Mouse (Mus musculus) liver, embryonic 14.5 days (tissue): Measurements from ENCODE around the gene Il17rd. TPM values are rescaled to one million over a fixed set of nuclear protein-coding genes. Genes with fewer than 3 reads are reported as not detected.

Experiments used
- ATAC-seq: fragments of 200-750 bp; cut with Nextera tagmentation; 2 replicates; pipeline ENCODE4 v1.8.0; 2017; ENCODE audit warnings: moderate number of reproducible peaks, mild to moderate bottlenecking, moderate library complexity; ENCODE audit not compliant: insufficient read depth
- DNase-seq, 3 experiments: peaks; one replicate each; pipeline ENCODE4 v3.0.0-alpha.2; 2012 to 2013; ENCODE audit warnings: low read depth in 3 of 3, low spot score in 3 of 3
- H3K27ac ChIP-seq: fragments of 300-500 bp; sonication (generic); 2 replicates; pipeline ENCODE4 v1.5.1; 2014; ENCODE audit warnings: moderate library complexity, mild to moderate bottlenecking, control low read depth, inconsistent platforms
- H3K27me3 ChIP-seq: fragments of 300-500 bp; sonication (generic); 2 replicates; pipeline ENCODE4 v1.6.1; 2014; ENCODE audit warnings: mild to moderate bottlenecking, low read length, moderate library complexity; ENCODE audit not compliant: control insufficient read depth, insufficient read depth
- H3K36me3 ChIP-seq: fragments of 300-500 bp; sonication (generic); replicated peaks from 2 replicates; pipeline ENCODE4 v1.6.1; 2014; ENCODE audit warnings: low read depth; ENCODE audit not compliant: control insufficient read depth, insufficient read depth
- H3K4me1 ChIP-seq, 2 experiments: fragments of 200-500 bp in 1 of 2; fragments of 300-500 bp in 1 of 2; sonication (generic) in 1 of 2; replicated peaks; 2 replicates each; pipeline ENCODE4 v1.6.1; 2012 to 2014; ENCODE audit warnings: antibody characterized with exemption in 1 of 2, inconsistent platforms in 1 of 2, low read length in 1 of 2; ENCODE audit not compliant: control insufficient read depth in 2 of 2, insufficient read depth in 2 of 2
- H3K4me2 ChIP-seq: fragments of 300-500 bp; sonication (generic); 2 replicates; pipeline ENCODE4 v1.6.1; 2014; ENCODE audit warnings: low read depth, mild to moderate bottlenecking, control low read depth, moderate library complexity
- H3K4me3 ChIP-seq, 2 experiments: fragments of 200-500 bp in 1 of 2; fragments of 300-500 bp in 1 of 2; sonication (generic) in 1 of 2; 2 replicates each; pipeline ENCODE4 v1.5.1; 2012 to 2014; ENCODE audit warnings: low read depth in 2 of 2, low read length in 2 of 2, mild to moderate bottlenecking in 2 of 2, control low read depth in 1 of 2, inconsistent platforms in 1 of 2, moderate library complexity in 1 of 2; ENCODE audit not compliant: insufficient read depth in 1 of 2
- H3K9ac ChIP-seq: fragments of 300-500 bp; sonication (generic); replicated peaks from 2 replicates; pipeline ENCODE4 v1.6.1; 2014; ENCODE audit warnings: mild to moderate bottlenecking, control low read depth, moderate library complexity
- H3K9me3 ChIP-seq: fragments of 300-500 bp; sonication (generic); 2 replicates; pipeline ENCODE4 v1.6.1; 2016; ENCODE audit warnings: low read length, mixed read lengths; ENCODE audit not compliant: control insufficient read depth
- CTCF ChIP-seq: IDR thresholded peaks from 2 replicates; pipeline ENCODE4 v1.5.1; 2016; ENCODE audit warnings: antibody characterized with exemption, low read depth, control low read depth
- EP300 ChIP-seq: IDR thresholded peaks from 2 replicates; pipeline ENCODE4 v1.6.1; 2016; ENCODE audit warnings: antibody characterized with exemption, low read depth
- WGBS: fragments of 180-500 bp; shearing (Covaris S2); extraction: QIAGEN DNeasy Blood & Tissue Kit; methylation state at CpG from one replicate; pipeline ENCODE4 v1.1.7; 2014; ENCODE audit not compliant: insufficient replicate concordance; 5-methylcytosine and 5-hydroxymethylcytosine counted together
- polyA plus RNA-seq, 2 experiments: library from polyadenylated mRNA; depleted of rRNA in 1 of 2; stranded (reverse) in 1 of 2; unstranded in 1 of 2; fragments of >200 nt; fragmentation: Nextera tagmentation in 1 of 2; extraction: Ambion mirVana in 1 of 2; gene quantifications; 2 replicates each; pipeline versions ENCODE4 v1.2.1 to v1.2.3; 2012 to 2014

Gene Il17rd
- polyA plus RNA-seq, 2 experiments, result 0.03 to 0.09 TPM

- H3K9ac ChIP-seq, result no peak overlapping the region
- 53% methylated on average over 7 of the region's 7 CpGs for WGBS
- no peak overlapping the region for H3K27ac ChIP-seq
- no peaks in the 10 kb centered on the region for H3K27me3 ChIP-seq
- no peaks in the 10 kb centered on the region for H3K36me3 ChIP-seq
- no peaks in the 10 kb centered on the region for H3K9me3 ChIP-seq
- peak overlapping the region; percentile 24; the same call in 1 of the 2 replicates for H3K4me2 ChIP-seq
- H3K4me1 ChIP-seq, result no peaks in the 10 kb centered on the region
- no peak for TF ChIP-seq EP300
- TF ChIP-seq CTCF, result no peak
- no peak overlapping the region for H3K4me3 ChIP-seq
- DNase-seq, result peak in 2 of 3 experiments; percentile 15 to 19
- ATAC-seq, result peak; percentile 39; the same call in 1 of the 2 replicates
Measured at GRCm38 (mm10) chr14:27101735-27102134, 63.0 kb downstream of the Il17rd start.

- H3K27me3 ChIP-seq, result no peaks in the 10 kb centered on the region
- no peak for DNase-seq
- H3K9me3 ChIP-seq, result no peaks in the 10 kb centered on the region
- H3K27ac ChIP-seq, result no peak overlapping the region
- TF ChIP-seq CTCF (no peak), EP300 (no peak)
- no peak overlapping the region for H3K9ac ChIP-seq
- no peak for ATAC-seq
- H3K4me2 ChIP-seq, result no peak overlapping the region
- no peak overlapping the region for H3K4me3 ChIP-seq
- no peaks in the 10 kb centered on the region for H3K36me3 ChIP-seq
- 68% methylated on average over 6 of the region's 6 CpGs for WGBS
- no peaks in the 10 kb centered on the region for H3K4me1 ChIP-seq
Measured at GRCm38 (mm10) chr14:27102720-27103119, 64.0 kb downstream of the Il17rd start.

- TF ChIP-seq EP300 (no peak), CTCF (no peak)
- H3K4me2 ChIP-seq, result no peak overlapping the region
- DNase-seq, result no peak
- no peak overlapping the region for H3K27ac ChIP-seq
- no peaks in the 10 kb centered on the region for H3K4me1 ChIP-seq
- no peak overlapping the region for H3K9ac ChIP-seq
- H3K36me3 ChIP-seq, result no peaks in the 10 kb centered on the region
- H3K27me3 ChIP-seq, result no peaks in the 10 kb centered on the region
- no peak for ATAC-seq
- no peaks in the 10 kb centered on the region for H3K9me3 ChIP-seq
- no peak overlapping the region for H3K4me3 ChIP-seq
- 68% methylated on average over 12 of the region's 12 CpGs for WGBS
Measured at GRCm38 (mm10) chr14:27105731-27106457, 67.2 kb downstream of the Il17rd start.

- Histone ChIP-seq H3K4me1 (no peaks in the 10 kb centered on the region), H3K27ac (no peak overlapping the region), H3K4me3 (no peak overlapping the region), H3K27me3 (no peaks in the 10 kb centered on the region), H3K4me2 (no peak overlapping the region), H3K9me3 (no peaks in the 10 kb centered on the region), H3K9ac (no peak overlapping the region), H3K36me3 (no peaks in the 10 kb centered on the region)
- no peak for ATAC-seq
- TF ChIP-seq EP300 (no peak), CTCF (peak; percentile 27)
- 46% methylated on average over 6 of the region's 6 CpGs for WGBS
- no peak for DNase-seq
Measured at GRCm38 (mm10) chr14:27108748-27109504, 70.2 kb downstream of the Il17rd start.

- peak within 1 kb of the TSS; percentile 62 for H3K4me2 ChIP-seq
- 2% methylated on average over 56 of the region's 58 CpGs for WGBS
- peaks cover 11% of the 10 kb centered on the region for H3K27me3 ChIP-seq
- peak within 1 kb of the TSS; percentile 38 to 47 for H3K4me3 ChIP-seq
- H3K9ac ChIP-seq, result no peak within 1 kb of the TSS
- DNase-seq, result no peak
- peak; percentile 51; the same call in 1 of the 2 replicates for ATAC-seq
- H3K4me1 ChIP-seq, result no peaks in the 10 kb centered on the region
- no peak within 1 kb of the TSS for H3K27ac ChIP-seq
- no peaks in the 10 kb centered on the region for H3K9me3 ChIP-seq
- no peaks in the 10 kb centered on the region for H3K36me3 ChIP-seq
- TF ChIP-seq CTCF (no peak), EP300 (no peak)
Measured at GRCm38 (mm10) chr14:27114362-27115274, 75.9 kb downstream of the Il17rd start, which contains the start of gene Arhgef3. Arhgef3 (plus strand) TSS chr14:27114899.
